Mouse (Mus musculus) WW6 (cell line): ENCODE measurements at regions not wholly inside any gene's neighbourhood (a gene's known extent, or its start where the extent isn't known, plus 50 kb on each side); places are given as distances from the start of the nearest gene placed in this dataset.

ENCODE experiments used
- DNase-seq: peaks from one replicate; pipeline ENCODE4 v3.0.0-alpha.2; 2013; ENCODE audit warnings: low read depth, low spot score

DNA sequence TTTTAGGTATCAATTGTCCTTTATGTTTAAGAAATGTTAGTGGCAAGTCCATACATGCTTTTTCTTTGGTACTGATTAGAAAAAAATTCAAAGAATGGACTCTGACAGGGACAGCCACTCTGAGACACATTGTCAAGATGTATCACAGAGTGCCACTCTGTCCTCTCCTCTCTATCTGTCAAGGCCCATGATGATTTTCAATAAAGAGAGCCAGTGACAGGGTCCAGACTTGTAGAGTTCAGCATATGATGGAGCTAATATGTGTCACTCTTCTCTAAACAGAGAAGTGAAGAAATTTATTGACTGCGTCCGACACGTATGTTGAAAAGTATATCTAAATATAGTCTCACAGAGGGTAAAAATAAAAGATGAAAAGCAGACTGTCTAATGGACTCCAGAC, 672.2 kb upstream of the 4930452B06Rik start:
- no peak for DNase-seq

DNA sequence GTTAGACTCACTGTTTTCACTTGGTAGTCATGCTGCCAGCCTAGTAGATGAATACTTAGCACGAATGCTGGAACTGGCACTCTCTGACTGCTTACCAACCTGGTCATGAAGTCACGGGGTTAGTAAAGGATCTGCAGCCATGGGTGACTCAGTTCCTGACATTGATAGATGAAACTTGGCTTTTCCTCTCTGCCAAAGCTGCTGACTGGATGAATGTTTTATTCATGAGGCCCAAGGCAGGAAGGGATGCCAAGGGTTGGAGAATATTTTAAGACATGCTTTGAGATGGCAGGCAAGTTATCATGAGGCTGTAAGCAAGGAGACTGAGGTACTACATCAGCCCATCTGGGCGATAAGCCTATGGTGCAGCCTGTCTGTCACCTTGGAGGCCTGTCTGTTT, 671.1 kb upstream of the 4930452B06Rik start:
- no peak for DNase-seq

DNA sequence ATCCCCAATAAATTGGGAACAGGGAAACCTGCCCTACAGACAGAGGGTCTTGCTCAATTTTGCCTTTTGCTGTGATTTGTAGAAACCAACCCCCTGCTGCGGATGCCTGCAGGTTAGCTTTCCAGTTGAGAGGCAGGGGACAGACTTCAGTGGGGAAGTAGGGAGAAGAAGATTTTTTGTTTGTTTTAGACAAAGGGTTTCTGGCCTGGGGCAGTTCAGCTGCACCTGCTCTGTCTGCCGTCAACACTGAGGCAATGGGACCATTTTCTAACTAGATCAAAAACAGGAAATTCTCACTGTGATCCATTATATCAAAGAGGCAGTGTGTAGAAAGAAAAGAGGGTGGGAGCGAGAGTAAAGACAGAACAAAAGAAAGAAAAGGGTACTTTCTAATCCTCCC, 665.6 kb upstream of the 4930452B06Rik start:
- no peak for DNase-seq

DNA sequence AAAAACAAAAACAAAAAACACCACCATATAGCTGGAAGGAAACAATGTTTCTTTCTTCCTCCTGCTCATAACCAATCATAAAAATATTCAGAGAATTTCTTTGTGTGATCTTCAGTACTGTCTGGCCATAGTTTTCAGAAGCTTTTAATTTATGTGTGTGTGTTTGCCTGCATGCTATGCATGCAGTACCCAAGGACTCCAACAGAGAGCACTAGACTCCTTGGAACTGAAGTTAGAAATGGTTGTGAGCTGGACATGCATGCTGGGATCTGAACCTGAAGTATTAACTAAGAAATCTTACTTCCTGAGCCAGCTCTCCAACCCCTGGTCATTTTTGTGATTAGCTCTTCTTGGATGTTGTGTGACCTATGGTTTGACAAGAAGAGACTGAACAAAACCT, 664.7 kb upstream of the 4930452B06Rik start:
- no peak for DNase-seq

DNA sequence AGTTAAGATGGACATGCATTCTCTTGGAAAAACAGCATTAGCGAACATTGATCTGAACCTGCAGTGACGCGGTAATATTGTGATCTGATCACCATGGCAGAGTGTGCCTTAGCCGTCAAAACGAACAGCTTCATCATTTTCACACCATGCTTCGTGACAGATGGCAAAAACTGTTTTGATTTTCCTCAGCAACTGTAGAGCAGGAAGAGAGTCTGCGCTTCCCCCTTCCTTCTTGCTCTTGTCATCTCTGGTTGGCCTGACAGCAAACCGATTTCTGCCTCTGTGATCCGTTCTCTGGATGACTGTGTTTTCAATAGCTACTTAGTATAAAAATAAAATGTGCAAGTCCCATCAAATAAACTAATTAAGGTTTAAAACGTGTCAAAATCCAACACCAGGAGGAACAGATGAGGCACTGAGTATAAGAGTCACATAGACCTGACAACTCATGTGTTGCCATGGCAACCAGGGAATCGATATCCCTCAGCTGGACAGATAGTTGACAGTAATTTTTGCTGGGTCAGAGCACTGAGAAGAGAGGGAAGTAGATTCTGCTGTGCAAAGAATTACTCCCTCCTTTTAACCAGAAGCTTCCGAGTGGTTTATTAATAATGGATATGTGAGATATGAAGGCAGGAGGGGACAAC, 663.9 kb upstream of the 4930452B06Rik start:
- DNase-seq = no peak

DNA sequence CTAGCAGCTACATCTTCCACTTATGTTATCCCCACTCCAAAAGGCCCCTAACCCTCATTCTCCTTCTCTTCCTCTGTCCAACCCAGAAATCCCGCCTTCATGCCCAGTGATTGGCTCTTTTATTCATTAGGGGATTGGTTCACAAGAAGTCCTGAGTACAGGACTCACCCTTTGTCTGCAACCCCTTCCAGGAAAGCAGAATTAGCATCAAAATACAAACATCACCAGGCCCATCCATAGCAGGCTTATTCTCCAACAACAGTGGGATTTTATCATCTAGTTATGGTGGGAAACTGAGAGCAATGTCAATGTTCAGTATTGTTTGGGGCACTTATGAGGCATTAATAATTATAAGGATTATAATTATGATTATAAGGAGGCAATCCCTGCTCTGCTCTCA, 661.3 kb upstream of the 4930452B06Rik start:
- no peak for DNase-seq

DNA sequence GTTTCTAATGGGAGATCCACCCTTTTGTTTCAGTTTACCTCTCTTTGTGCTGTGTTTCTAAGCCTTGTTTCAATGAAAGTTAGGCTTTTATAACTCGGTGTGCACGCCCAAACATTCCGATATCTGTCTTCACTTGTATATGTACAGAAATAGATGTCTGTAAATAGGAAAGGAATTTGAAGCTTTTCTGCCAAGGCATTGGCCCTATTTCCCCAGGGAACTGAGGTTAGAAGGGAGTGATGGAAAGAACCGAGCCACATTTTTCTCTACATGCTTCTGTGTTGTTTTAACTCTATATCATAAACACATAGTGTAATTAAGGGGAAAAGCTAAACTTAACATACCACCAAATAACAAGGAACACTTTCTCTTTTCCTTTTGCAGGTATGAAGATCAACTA, 653.8 kb upstream of the 4930452B06Rik start:
- DNase-seq = no peak

DNA sequence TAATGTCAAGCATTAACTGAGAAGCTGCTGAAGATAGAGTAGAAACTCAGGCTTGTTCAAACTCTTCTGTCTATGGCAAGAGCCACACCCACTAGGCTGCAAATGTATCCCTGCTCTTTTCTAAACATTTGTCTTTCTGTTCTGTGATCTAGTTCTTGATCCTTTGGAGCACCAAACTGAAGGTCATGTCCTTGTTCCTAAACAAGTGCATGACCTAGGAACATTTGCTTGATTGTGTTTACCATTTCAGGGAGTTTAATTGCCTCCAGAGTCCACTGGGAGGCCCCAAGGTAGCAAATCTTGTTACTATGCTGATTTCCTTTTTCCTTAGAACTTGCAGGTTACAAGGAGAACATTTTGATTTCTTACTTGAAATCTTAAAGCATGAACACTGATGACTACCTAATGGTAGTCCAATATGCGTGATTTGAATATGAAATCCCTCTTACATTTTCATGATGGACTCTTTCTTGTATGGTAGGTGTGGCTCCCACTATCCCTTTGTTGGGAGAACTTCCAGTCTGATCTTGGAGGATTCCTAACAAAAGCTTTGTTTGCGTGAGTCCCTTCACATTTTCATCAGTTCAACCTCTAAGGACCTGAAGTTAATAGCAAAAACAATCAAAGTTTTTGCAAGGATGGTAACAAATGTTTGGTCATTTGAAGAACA, 652.9 kb upstream of the 4930452B06Rik start:
- no peak for DNase-seq

DNA sequence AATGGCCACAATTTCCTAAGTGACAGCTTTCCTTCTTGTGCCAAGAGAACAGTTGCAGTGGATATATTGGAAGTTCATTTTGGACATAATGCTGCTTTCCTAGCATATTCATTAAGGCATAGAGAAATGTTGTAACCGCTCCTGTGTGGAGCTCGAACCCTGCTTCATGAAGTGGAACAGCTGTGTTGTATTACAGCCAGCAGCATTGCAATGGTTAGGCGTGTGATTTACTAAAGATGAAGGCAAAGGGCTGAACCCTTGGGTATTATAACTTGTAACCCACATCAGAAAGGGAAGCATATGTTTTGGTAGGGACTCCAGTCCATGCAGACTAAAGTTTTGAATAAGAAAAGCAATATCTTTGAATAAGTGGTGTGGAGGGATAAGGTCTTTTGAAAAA, 649.2 kb upstream of the 4930452B06Rik start:
- DNase-seq = no peak

DNA sequence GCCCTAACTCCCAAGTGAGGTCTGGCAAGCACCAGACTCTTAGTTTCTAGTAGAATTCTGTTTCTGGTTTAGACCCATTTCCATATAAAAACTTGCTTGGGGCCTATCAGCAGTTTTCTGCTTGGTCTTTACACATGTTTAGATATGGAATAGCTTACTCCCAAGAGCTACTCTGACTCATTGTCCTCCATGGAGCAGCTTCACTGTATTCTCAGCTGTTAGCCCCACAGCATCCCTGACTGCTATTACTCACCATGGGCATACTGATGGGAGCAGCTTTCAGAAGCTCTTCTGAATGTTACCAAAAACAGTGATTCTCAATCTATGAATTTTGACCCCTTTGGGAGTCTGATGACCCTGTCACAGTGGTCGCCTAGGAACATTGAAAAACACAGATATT, 630.1 kb upstream of the 4930452B06Rik start:
- no peak for DNase-seq

DNA sequence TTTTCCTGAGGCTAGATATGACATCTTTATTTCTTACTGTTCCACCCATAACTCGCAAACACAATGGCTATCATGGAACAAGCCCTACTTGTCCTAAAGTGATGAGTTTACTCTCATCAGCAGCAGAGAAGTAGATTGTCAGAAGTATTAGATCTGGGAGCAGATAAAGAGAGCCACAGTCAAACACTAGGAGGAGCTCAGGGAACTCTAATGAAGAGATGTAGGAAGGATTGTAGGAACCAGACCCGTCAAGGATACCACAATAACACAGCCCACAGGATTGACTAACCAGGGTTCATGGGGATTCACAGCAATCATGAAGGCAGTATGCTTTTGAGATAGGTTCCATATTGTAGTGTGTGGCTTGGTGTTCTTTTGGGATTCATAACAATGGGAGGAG, 628.5 kb upstream of the 4930452B06Rik start:
- DNase-seq = no peak

DNA sequence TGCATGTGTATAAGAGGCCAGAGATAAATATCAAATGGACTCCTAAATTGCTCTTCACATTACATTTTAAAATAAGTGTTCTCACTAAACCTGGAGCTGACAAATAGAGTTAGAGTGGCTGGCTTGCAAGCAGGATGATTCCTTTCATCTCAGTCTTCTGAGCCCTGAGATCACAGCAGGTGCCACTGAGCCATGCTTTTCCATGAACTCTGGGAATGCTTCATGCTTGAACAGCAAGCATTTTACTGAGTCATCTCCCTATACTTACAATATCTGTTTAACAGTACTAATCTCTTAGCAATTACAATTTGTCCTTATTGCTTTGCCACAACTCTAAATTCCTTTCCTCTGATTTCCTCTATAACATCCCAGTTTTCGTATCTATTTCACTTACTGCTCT, 622.1 kb upstream of the 4930452B06Rik start:
- no peak for DNase-seq

DNA sequence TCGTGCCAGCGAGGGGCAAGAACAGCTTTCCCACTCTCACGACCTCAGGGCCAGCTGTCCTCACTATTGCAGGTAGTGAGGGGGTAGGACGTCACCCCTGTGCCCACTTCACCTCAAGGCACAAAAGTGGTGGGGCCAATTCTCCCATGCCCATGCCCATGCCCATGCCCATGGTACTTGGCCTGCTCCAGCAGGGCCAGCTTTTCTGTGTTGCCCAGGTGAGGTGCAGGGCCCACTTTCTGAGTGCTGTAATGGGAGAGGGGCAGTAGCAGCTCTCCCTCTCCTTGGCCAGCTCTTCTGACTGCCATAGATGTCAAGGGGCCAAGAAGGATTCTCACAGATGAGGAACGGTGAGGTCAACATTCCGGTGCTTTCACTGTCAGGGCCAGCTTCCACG, 619.6 kb upstream of the 4930452B06Rik start:
- DNase-seq = no peak

DNA sequence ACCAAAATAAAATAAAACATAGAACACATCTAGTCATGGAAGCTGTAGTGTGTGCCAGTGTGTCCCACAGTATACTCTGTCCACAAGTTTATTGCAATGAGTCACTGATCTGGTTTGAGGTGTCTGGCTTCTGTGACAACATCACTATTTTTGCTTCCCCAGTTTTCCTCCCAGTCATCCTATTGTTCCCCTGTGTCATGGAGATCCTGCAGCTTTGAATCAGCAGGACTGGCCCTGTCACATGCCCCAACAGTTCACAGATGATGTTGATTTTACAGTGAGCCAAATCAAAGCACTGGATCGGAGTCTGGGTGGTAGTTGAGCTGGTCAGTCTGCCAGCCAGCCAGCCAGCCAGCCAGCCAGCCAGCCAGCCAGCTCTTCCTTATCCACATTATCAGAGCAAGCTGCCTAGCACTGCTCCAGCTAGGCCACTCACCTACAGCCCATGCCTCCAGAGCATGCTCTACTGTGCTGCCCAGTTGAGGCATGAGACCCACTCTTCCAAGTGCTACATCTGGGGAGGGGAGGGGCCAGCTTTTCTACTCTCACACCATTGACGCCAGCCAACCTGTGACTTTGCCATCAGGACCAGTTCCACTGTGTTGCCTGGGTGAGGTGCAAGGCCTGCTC, 619.1 kb upstream of the 4930452B06Rik start:
- DNase-seq = no peak

DNA sequence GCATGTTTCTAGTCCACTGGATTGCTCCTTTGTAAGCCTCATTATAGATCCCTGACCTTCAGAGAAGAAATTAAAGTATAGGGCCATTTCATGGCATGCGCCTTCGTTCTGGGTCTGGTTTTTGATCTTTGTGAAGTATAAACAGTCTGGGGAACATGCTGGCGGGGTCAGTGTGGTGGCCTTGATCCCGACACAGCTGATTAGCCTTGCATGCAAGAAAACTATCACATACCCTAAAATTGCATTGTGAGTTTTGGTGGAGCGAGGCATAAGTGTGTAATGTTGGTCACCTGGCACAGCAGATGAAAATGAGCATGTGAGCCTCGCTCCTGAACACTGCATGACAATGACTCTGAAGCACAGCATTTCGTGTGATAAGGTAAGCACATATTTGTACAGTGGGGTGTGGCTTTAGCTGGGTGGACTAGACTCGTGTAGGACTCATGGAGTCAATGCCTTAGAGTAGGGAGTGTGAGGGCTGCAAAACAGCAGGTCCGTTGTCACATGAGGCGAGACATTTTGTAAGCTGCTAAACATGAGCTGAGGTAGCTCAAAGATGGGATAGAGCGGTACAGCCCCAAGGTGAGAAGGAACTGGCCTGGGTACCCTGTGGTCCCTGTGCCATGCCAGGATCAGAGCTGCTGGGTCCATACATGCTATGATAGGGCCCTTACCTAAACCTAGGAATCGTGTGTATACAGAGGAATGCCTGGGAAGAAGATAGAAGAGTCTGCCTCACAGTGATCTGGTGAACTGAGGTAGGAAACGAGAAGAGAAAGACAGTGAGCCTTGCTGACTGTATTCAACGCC, 601.4 kb upstream of the 4930452B06Rik start:
- DNase-seq = no peak

DNA sequence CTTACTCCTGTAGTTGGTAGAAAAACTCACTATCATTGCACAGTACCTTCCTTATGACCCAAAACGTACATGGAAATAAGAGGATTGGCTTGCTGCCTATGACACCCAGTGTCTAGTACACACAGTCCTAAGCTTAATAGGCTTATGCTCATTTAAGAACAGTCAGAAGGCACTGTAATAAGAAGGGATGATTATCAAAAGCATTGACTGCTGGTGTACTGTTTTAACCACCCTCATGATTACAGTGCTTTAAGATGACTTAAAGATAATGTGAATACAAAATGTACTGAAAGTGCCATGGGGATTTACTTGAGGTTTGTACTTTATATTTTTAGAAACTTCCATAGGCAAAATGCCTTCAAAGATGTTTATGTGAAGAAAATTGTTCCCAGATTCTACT, 586.0 kb upstream of the 4930452B06Rik start:
- no peak for DNase-seq

DNA sequence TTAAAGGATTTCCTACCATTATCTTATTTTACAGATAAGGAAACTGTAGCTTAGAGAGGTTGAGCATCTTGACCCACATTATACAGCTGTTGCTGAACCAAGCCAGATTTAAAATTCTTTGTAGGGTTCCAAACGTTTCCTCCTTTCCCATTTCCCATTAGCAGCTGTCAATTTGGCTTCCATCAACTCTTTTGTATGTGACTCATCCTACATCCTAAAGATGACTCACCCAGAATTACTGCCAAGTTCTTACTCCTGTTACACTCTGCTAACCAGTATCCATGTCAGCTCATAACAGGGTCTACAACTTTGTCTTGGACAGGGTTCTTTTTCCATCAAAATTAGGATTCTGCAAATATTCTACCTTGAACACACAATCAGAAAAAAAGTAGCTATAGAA, 579.2 kb upstream of the 4930452B06Rik start:
- DNase-seq = no peak

DNA sequence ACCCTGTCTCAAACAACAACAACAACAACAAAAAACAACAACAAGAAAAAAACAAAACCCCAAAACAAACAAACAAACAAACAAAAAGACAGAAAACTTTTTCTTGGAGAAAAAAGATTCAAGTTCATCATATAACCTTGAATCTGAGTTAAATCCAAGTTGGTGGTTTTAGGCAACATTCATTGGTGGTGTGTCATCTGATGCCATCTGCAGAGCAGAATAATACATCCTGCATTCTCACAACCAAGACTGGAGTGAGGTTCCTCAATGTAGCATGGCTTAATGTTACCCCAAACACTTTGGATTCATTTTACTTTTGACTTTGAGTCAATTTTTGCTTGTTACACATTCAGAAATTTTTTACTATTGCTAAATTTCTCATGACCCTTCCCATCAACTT, 577.3 kb upstream of the 4930452B06Rik start:
- DNase-seq = no peak

DNA sequence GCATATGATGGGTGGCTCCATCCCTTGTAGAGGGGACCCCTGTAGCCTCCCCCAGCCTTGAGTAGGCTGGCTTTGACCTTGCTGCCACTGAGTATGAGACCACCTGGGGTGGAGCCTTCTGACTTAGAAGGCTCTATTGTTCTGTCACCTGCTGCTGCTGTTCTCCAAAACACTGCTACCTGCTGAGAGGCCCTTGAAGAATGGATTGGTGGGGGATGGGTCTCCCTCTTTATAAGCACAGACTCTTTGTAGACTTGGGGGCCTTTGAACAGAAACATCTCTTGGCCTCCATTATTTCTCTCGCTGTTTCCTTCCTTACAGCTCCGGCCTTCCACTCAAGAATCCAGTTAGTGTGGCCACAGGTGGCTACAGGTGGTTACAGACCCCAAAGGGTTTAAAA, 576.1 kb upstream of the 4930452B06Rik start:
- DNase-seq = peak; percentile 20

DNA sequence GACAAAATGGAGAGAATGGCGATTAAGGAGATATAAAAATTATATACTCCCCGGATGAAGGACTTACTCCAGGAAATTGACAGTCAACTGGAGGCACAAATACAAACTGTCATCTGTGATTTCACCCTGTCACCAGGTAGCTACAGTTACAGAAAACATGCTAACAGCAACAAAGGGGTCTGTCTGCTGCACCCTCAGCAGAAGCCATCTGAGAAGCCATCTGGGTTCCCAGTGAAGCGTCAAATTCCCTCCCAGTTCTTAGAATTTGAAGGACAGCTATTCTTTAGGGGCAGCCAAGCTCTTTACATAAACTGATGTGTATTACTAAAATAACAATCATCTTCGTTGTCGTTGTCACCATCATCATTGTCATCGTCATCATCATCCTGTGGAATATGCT, 561.6 kb upstream of the 4930452B06Rik start:
- no peak for DNase-seq

DNA sequence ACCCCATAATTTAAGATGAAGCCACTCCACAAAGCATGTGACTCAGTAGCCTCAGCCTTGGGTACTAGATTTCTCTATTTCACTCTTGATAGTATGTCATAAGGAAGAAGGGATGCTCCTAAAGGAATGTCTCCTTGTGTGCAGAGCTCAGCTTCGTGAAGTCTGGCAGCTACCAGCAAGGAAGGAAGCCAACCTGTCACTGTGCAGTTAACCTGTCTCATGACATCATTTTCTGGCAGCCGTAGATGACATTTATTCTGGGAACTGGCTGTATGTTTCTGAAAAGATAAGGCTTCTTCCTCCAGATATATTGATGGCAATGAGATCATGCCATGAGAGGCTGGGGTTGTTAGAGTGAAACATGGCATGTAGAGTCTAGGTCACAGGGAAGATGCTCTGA, 534.2 kb upstream of the 4930452B06Rik start:
- DNase-seq = no peak

DNA sequence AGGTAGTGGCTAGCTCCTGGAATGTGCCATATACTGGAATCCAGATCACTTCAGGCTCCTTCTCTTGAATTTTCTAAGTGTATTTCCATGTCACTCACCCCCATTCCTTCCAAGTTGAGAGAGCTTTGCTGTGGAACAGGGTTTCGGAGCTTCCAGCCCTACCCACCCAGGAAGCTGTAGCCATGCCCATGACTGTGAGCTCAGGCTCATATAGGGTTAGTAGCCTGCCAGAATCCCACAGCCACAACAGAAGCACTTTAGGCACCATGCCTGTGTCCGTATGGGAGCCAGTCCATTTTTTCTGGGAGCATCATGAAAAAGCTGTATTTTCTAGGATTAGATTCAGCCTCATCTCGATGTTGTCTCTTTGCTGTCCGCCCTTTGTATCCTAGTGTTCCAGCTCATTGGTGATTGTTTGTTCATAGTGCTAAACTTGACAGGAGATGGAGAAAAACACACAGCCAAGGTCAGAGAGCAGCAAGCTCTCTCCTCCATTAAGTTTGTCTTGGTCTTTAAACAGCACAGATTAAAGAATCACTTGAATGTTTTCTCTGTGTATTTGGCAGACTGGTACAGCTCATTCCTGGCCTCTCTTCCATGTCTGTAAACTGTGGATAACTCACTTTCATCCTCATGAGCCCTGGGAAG, 526.2 kb upstream of the 4930452B06Rik start:
- no peak for DNase-seq
